Mouse (Mus musculus) megakaryocyte, embryonic 14.5 days (primary cell): ENCODE results near the gene Map1lc3b.

Experiments used
- FLI1 ChIP-seq: IDR thresholded peaks from 2 replicates; pipeline ENCODE4 v1.6.1; 2012; ENCODE audit warnings: low read length, inconsistent platforms, mixed read lengths
- GATA1 ChIP-seq: IDR thresholded peaks from 3 replicates; pipeline ENCODE4 v1.6.1; 2012; ENCODE audit warnings: mixed read lengths, low read length, inconsistent platforms, borderline replicate concordance

GRCm38 (mm10) chr8:121563701-121564100, 26.5 kb upstream of the Map1lc3b start:
- TF ChIP-seq GATA1 (no peak), FLI1 (no peak)
